Mouse (Mus musculus) R1 (cell line): ENCODE measurements around the gene Shld1.

Experiments
- DNase-seq: peaks from one replicate; pipeline ENCODE4 v3.0.0-alpha.2; 2018; ENCODE audit warnings: low read depth, low spot score

Shld1 gene

GRCm38 (mm10) chr2:132793441-132794203 lies 106.9 kb downstream of the Shld1 start:
- no peak for DNase-seq

- DNase-seq, result no peak
Observed at GRCm38 (mm10) chr2:132794204-132794586, 107.5 kb downstream of the Shld1 start.
